Mouse (Mus musculus) NIH3T3 (cell line): ENCODE results near the gene Kat6b.

Experiments used
- DNase-seq: peaks from one replicate; pipeline ENCODE4 v3.0.0-alpha.2; 2012; ENCODE audit warnings: low read depth

Kat6b gene

DNA sequence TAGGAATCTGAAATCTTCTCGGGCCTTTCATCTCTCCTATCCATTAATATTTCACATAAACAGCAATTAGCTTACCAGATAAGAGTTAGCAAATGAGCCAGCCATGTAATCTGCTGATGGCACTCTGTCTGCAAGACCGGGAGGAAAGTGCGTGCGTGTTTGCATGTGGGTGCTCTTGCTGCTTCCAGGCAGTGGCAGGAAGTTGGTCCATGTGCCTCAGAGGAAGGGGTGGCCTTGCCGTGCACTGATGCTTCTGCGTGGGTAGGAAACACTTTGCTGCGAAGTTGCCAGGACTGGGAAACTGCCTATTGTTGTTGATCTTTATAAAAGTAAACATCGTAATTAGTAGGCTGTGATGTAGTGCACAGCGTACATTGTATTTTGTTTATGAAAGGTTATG, 42.0 kb downstream of the Kat6b start:
- no peak for DNase-seq

GRCm38 (mm10) chr14:21523851-21524441, 42.7 kb downstream of the Kat6b start:
- DNase-seq, result peak; percentile 65

- DNase-seq, result no peak
Observed at GRCm38 (mm10) chr14:21525674-21526073, 44.4 kb downstream of the Kat6b start.

GRCm38 (mm10) chr14:21533566-21533965, 52.3 kb downstream of the Kat6b start:
- no peak for DNase-seq

- DNase-seq, result no peak
Observed at GRCm38 (mm10) chr14:21534066-21534465, 52.8 kb downstream of the Kat6b start.

DNA sequence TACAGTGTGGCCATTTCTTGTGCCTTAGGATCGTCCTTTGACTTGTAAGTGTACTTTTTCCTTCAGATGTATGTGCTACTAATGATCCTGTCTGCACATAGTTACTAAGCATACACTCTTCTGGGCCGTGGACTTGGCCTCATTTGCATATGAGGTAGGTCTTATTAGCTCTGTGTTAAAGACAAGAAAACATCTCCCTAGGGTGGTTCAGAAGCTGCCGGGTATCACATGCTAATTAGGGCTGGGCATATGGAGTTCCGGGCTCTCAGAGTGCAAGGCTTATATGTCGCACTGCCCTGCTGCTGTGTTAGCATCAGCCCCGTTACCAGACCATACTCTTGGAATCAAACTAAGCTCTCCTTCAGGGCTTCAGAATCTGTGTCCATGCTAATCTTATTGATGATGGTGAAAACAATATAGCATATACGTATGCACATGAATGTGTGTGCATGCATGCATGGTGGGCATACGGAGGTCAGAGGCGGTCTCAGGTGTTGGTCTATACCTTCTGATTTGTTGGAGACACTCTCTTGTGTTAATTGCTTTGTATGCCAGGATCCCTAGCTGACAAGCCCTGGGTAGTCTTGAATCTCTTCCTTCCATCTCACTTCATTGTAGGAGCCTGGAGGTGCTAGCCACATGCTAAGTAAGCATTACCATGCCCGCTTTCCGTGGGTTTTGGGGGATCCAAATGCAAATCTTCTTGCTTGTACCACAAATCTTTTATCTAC, 53.5 kb downstream of the Kat6b start:
- DNase-seq, result no peak

GRCm38 (mm10) chr14:21536485-21537181, 55.4 kb downstream of the Kat6b start:
- DNase-seq, result no peak

DNA sequence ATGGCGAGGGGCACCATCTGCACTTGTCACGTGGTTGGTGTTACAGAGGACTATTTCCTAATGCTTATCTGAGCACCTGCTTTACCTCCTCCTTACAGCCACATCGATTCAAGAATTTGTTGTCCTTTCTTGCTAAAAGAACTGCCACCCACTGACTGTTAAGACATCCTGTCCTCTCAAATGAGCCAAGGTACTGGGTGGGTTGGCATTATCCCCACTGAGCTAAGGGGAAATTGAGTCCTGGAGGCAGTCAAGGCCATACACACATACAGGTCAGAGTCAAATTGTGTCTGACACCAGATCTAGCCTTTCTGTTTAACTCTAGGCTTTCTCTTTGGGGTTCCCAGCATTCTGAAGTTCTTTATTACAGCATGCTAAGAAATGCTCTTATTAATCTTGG, 56.6 kb downstream of the Kat6b start:
- DNase-seq, result no peak

- no peak for DNase-seq
Observed at GRCm38 (mm10) chr14:21539731-21540130, 58.5 kb downstream of the Kat6b start.

DNA sequence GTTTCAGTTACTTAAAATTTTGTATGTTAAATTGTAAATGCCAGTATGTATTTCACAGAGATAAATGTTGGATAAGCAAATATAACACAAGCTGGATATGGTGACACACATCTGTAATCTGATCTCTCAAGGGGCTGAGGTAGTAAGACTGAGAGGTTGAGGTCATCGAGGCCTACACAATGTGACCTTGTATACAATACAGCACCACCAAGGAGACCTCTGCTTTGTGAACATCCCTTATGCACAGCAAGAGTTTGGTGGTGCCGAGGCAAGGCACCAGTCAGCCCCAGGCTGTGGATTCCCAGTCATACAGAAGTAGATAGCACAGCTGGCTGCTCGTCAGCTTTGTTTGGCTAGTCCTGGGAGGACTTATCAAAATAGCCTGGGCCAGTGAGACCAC, 59.1 kb downstream of the Kat6b start:
- DNase-seq, result no peak

- no peak for DNase-seq
Observed at GRCm38 (mm10) chr14:21545529-21545928, 64.3 kb downstream of the Kat6b start.

- no peak for DNase-seq
Observed at GRCm38 (mm10) chr14:21546351-21546750, 65.1 kb downstream of the Kat6b start.

GRCm38 (mm10) chr14:21547297-21547696, 66.1 kb downstream of the Kat6b start:
- DNase-seq, result peak; percentile 64

- peak; percentile 72 for DNase-seq
Observed at GRCm38 (mm10) chr14:21547965-21548364, 66.7 kb downstream of the Kat6b start.

- DNase-seq, result no peak
Observed at GRCm38 (mm10) chr14:21548952-21549607, 67.8 kb downstream of the Kat6b start.

DNA sequence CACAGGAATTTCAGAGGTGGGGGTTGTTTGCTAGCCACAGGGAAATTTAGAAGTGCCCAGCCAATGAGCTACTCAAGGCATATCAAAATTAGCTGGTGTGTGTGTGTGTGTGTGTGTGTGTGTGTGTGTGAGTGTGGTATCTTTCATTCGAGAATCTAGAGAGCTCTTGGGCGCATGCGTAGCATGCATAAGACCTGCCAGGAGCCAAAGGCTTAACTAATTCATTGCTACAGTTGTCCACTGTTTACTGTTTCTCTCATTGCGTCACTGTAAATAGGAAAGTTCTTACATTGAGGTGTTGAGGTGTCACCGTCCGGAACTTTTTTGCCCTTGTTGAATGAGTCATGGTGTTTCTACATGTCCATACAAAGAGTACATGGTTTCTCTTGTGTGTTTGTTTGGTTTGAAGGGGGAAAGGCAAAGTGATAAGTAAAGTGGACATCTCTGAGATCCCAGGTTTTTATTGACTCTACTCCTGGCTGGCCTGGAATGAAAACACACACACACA, 68.4 kb downstream of the Kat6b start:
- DNase-seq, result no peak

- DNase-seq, result peak; percentile 46
Observed at GRCm38 (mm10) chr14:21550576-21550975, 69.3 kb downstream of the Kat6b start.

- no peak for DNase-seq
Observed at GRCm38 (mm10) chr14:21551655-21552054, 70.4 kb downstream of the Kat6b start.

DNA sequence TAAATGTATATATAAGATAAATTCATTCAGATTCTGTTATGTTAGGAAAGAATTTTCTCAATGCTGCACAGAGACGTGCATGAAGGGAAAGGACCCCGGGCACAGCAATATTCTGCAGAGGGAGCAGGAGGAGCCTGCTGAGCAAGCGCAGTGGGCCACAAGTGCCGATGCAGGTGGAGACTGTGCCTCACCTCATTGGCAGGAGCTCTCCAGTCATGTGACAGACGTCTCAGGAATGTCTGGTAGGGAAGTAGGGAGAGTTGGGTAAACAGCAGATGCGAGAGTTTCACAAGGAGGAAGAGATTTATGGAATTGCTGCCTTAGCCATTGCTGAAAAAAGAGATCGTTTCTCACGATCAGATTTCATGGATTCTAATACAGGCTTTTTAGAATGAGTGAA, 71.7 kb downstream of the Kat6b start:
- DNase-seq, result no peak

GRCm38 (mm10) chr14:21554046-21554445, 72.8 kb downstream of the Kat6b start:
- no peak for DNase-seq

DNA sequence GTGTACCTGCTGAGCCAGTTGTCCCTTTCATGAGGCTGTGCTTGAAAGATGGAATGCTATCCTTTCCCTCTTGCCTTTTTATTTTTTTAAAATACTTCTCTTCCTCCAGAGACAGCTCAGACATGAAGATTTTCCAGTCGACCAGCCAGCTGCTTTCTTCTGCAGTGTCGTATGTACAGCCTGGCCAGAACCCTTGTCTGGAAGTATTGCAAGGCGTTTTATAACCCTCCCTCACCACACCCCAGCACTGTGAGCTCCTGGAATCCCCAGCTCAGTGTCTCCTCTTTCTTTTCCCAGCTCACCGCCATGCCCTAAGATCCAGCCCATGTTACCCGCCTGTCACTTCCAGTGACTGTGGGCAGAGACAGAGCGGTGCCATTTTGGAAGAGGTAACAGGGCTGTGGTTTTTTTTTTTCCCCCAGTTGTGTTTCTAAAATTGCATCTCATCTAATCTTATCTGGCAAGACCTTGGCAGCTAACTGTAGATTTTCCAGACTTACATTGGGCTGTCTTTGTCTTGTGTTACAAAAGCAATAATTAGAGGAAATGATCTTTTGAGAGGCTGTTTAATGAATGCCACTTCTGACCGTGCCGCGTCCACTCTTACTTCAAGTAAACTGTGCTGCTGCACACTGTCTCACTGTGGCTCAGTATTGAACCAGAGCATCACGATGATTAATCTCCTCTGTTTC, 77.4 kb downstream of the Kat6b start:
- DNase-seq, result no peak

- DNase-seq, result no peak
Observed at GRCm38 (mm10) chr14:21559447-21559846, 78.2 kb downstream of the Kat6b start.
